Mouse (Mus musculus): ENCODE measurements around the gene Nr1h5. TPM values are rescaled to one million over a fixed set of nuclear protein-coding genes. Genes with fewer than 3 reads are reported as not detected.

Gene Nr1h5
- polyA plus RNA-seq, 1 experiment from 2014 or later = not detected

DNA sequence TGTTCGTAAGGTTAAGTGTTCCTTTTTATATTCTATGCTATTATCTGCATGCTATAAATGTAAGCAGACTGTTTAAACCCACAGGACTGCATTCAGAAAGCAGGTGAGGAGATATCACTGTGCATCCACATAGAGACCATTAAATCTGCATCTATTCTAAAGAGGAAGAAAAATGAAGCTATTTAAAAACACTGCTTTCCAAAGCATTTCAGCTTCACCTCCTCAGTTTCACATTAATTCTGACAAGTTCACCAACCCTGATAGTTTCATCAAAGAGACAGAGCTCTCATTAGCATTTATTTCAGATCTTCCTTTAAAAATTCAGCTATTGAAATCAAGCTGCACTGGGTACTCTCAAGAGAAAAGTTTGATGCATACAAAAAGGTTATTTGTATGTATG lies 25.8 kb downstream of the Nr1h5 start:
- H3K36me3 ChIP-seq (ENCODE audit: control insufficient read depth, insufficient read depth, low read length) = no peaks in the 10 kb centered on the region
- no peak overlapping the region for H3K4me3 ChIP-seq (ENCODE audit: low read depth, low read length)
- H3K9ac ChIP-seq (replicated peaks; ENCODE audit: low read depth, low read length) = no peak overlapping the region
- ATAC-seq (ENCODE audit: low read depth) = no peak
- H3K9me3 ChIP-seq (ENCODE audit: control insufficient read depth, low read length) = no peaks in the 10 kb centered on the region
- H3K27me3 ChIP-seq (ENCODE audit: control insufficient read depth, insufficient read depth, low read length) = no peaks in the 10 kb centered on the region
- H3K4me1 ChIP-seq (ENCODE audit: control insufficient read depth, insufficient read depth, low read length) = no peaks in the 10 kb centered on the region
- no peak overlapping the region for H3K4me2 ChIP-seq (ENCODE audit: low read depth, low read length)
- no peak overlapping the region for H3K27ac ChIP-seq (ENCODE audit: low read depth, low read length)
- whole genome bisulfite sequencing = 86% methylated on average over 1 of the region's 1 CpGs

GRCm38 (mm10) chr3:102935451-102936354 lies 28.2 kb downstream of the Nr1h5 start, which contains the start of gene Sycp1:
Gene Sycp1, minus strand, starts transcription at chr3:102936100.
- no peak within 1 kb of the TSS for H3K9ac ChIP-seq (replicated peaks; ENCODE audit: low read depth, low read length)
- no peak within 1 kb of the TSS for H3K4me2 ChIP-seq (ENCODE audit: low read depth, low read length)
- H3K4me3 ChIP-seq (ENCODE audit: low read depth, low read length) = no peak within 1 kb of the TSS
- H3K4me1 ChIP-seq (ENCODE audit: control insufficient read depth, insufficient read depth, low read length) = no peaks in the 10 kb centered on the region
- 95% methylated on average over 78 of the region's 78 CpGs for WGBS
- no peaks in the 10 kb centered on the region for H3K27me3 ChIP-seq (ENCODE audit: control insufficient read depth, insufficient read depth, low read length)
- no peak for ATAC-seq (ENCODE audit: low read depth)
- no peaks in the 10 kb centered on the region for H3K9me3 ChIP-seq (ENCODE audit: control insufficient read depth, low read length)
- no peak within 1 kb of the TSS for H3K27ac ChIP-seq (ENCODE audit: low read depth, low read length)
- H3K36me3 ChIP-seq (ENCODE audit: control insufficient read depth, insufficient read depth, low read length) = no peaks in the 10 kb centered on the region

DNA sequence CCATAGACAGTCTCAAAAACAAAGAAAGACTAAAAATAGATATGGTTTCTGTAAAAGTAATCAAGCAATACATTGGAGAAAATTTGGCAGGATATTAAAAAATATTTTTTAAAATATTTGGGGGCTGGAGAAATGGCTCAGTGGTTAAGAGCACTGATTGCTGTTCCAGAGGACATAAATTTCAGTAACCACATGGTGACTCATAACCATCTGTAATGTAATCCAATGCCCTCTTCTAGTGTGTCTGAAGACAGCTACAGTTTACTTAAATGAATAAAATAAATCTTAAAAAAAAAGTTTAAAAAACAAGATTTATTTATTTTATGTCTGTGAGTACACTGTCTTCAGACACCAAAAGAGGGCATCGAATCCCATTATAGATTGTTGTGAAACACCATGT lies 64.8 kb downstream of the Nr1h5 start:
- no peaks in the 10 kb centered on the region for H3K9me3 ChIP-seq (ENCODE audit: control insufficient read depth, low read length)
- ATAC-seq (ENCODE audit: low read depth) = no peak
- no peaks in the 10 kb centered on the region for H3K4me1 ChIP-seq (ENCODE audit: control insufficient read depth, insufficient read depth, low read length)
- no peak overlapping the region for H3K4me2 ChIP-seq (ENCODE audit: low read depth, low read length)
- H3K36me3 ChIP-seq (ENCODE audit: control insufficient read depth, insufficient read depth, low read length) = no peaks in the 10 kb centered on the region
- H3K27ac ChIP-seq (ENCODE audit: low read depth, low read length) = no peak overlapping the region
- H3K9ac ChIP-seq (replicated peaks; ENCODE audit: low read depth, low read length) = no peak overlapping the region
- WGBS = 100% methylated on average over 1 of the region's 1 CpGs
- no peaks in the 10 kb centered on the region for H3K27me3 ChIP-seq (ENCODE audit: control insufficient read depth, insufficient read depth, low read length)
- H3K4me3 ChIP-seq (ENCODE audit: low read depth, low read length) = no peak overlapping the region

Other genes with a start within 250 kb of the Nr1h5 start
- 15.6 and 16.8 TPM in 2 replicates for gene Tspan2, start 229.6 kb downstream of the Nr1h5 start, polyA plus RNA-seq (2014; fragmentation: Nextera tagmentation; extraction: Ambion mirVana)
- gene Tshb, start 181.4 kb downstream of the Nr1h5 start, polyA plus RNA-seq (2014; fragmentation: Nextera tagmentation; extraction: Ambion mirVana) = 0.08 and 0.58 TPM in 2 replicates
- not detected in 2 replicates for gene Sycp1, start 28.0 kb downstream of the Nr1h5 start, polyA plus RNA-seq (2014; fragmentation: Nextera tagmentation; extraction: Ambion mirVana)
- 68.8 and 72.7 TPM in 2 replicates for gene Sike1, start 31.6 kb upstream of the Nr1h5 start, polyA plus RNA-seq (2014; fragmentation: Nextera tagmentation; extraction: Ambion mirVana)
- gene Csde1, start 56.3 kb upstream of the Nr1h5 start, polyA plus RNA-seq (2014; fragmentation: Nextera tagmentation; extraction: Ambion mirVana) = 454 and 498 TPM in 2 replicates
- 79.8 and 89.8 TPM in 2 replicates for gene Nras, start 94.2 kb upstream of the Nr1h5 start, polyA plus RNA-seq (2014; fragmentation: Nextera tagmentation; extraction: Ambion mirVana)
- 0.20 TPM in 1 of 2 replicates, not detected in the other for gene Ampd1, start 109.9 kb upstream of the Nr1h5 start, polyA plus RNA-seq (2014; fragmentation: Nextera tagmentation; extraction: Ambion mirVana)
- 1.7 and 2.3 TPM in 2 replicates for gene Dennd2c, start 138.5 kb upstream of the Nr1h5 start, polyA plus RNA-seq (2014; fragmentation: Nextera tagmentation; extraction: Ambion mirVana)
- gene Bcas2, start 207.5 kb upstream of the Nr1h5 start, polyA plus RNA-seq (2014; fragmentation: Nextera tagmentation; extraction: Ambion mirVana) = 193 and 207 TPM in 2 replicates

Data from neural tube, embryonic 14.5 days (tissue).